Mouse (Mus musculus): ENCODE data around the gene Gm49366.
A peak's percentile ranks its signal among the peaks of the same experiment; 100 is the strongest.
"Not testable (repeated sequence)": the region's sequence is repeated elsewhere in the genome, so short reads cannot be mapped to it uniquely, and the experiment has no call there.

The Gm49366 gene

GRCm38 (mm10) chr12:84094666-84095065, 55.9 kb downstream of the Gm49366 start:
- DNase-seq = not testable (repeated sequence)

GRCm38 (mm10) chr12:84099605-84100004, 60.9 kb downstream of the Gm49366 start:
- no peak for DNase-seq

GRCm38 (mm10) chr12:84100071-84100470, 61.3 kb downstream of the Gm49366 start:
- no peak for DNase-seq

GRCm38 (mm10) chr12:84100604-84101492, 62.1 kb downstream of the Gm49366 start, which contains the start of gene Acot6:
Gene Acot6 (plus strand): TSS chr12:84100654.
- DNase-seq = peak; percentile 44

- no peak for DNase-seq
These were observed 62.7 kb downstream of the Gm49366 start for GRCm38 (mm10) chr12:84101493-84101845.

GRCm38 (mm10) chr12:84107012-84107411, 68.3 kb downstream of the Gm49366 start:
- DNase-seq = no peak

- no peak for DNase-seq
These were observed 69.0 kb downstream of the Gm49366 start for GRCm38 (mm10) chr12:84107692-84108091.

Measured in cerebellum, adult 9-11 months (tissue).